Mouse (Mus musculus): ENCODE data around the gene Gfod1. TPM values are rescaled to one million over a fixed set of nuclear protein-coding genes. Genes with fewer than 3 reads are reported as not detected.

The Gfod1 gene
- polyA plus RNA-seq, 1 experiment, result 4.3 TPM

DNA sequence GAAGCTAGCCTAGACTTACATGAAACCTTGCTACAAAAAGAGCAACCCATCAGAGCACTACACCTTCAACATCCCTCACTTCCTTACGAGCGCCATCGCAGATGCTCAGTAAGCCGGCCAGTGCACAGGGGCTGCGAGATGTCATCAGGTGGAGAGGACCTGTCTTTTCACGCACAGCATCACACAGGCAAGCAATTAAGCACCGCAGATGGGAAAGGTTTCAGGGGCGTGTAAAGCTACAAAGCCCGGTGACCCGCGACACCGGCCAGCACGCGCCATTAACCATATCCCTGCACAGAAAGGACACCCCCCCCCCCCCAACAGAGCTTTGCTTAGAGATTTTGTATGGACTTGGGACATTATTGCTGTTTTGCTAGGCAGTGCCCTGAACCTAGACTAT, 30.1 kb downstream of the Gfod1 start:
- TF ChIP-seq POLR2A (IDR thresholded peaks at IDR 0.05; ENCODE audit: control insufficient read depth, extremely low read depth, insufficient read depth, low read length, poor library complexity), result no peak
- no peak for TF ChIP-seq CTCF (IDR thresholded peaks at IDR 0.05; ENCODE audit: borderline replicate concordance, control insufficient read depth, extremely low read depth, insufficient read depth, low read length, poor library complexity)
- H3K4me3 ChIP-seq (ENCODE audit: control insufficient read depth, insufficient read depth, low read length), result no peak overlapping the region
- H3K27ac ChIP-seq (ENCODE audit: control insufficient read depth, insufficient read depth, low read length), result no peak overlapping the region
- DNase-seq, result no peak
- no peaks in the 10 kb centered on the region for H3K27me3 ChIP-seq (ENCODE audit: control insufficient read depth, insufficient read depth, low read length)
- WGBS, result 86% methylated on average over 14 of the region's 14 CpGs
- H3K4me1 ChIP-seq (replicated peaks; ENCODE audit: control insufficient read depth, insufficient read depth, low read length), result peaks cover 6% of the 10 kb centered on the region
- H3K36me3 ChIP-seq (ENCODE audit: control insufficient read depth, insufficient read depth, low read length), result no peaks in the 10 kb centered on the region

DNA sequence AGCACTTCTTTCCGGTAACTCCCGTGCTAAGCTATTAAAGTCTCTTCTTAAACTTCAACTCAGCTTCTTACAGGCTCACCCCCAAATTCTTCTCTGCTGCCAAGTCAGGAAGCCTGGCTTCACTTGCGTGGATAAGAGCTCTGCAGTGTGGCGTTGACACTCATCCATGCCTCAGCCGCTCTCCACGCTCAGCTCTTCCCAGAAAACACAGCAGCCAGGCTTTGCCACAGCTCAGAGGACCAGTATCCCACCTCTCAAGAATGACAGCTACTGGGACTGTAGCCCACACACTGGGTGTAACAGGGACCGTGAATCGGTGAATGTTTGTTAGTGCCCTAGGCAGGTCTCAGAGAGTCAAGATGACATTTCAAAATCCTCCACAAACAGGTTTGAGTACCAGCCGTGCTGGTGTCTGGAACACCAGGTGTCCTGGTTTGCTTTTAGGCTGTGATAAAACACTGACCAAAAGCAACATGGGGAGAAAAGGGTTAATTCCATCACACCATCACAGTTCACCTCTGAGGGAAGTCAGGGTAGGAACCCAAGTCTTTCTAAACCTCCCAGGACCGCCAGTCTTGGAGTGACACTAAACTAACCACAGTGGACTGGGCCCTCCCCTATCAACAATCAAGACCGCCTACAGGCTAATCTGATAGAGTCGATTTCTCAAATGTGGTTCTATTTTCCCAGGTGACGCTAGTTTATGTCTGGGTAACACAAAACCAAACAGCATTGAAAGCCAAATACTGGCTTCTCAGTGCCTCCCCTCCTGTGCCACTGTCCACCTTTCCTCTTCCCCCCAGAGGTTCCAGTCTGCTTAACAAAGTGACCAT, 31.5 kb downstream of the Gfod1 start:
- WGBS, result 84% methylated on average over 13 of the region's 13 CpGs
- no peak overlapping the region for H3K4me3 ChIP-seq (ENCODE audit: control insufficient read depth, insufficient read depth, low read length)
- TF ChIP-seq POLR2A (IDR thresholded peaks at IDR 0.05; ENCODE audit: control insufficient read depth, extremely low read depth, insufficient read depth, low read length, poor library complexity), result no peak
- TF ChIP-seq CTCF (IDR thresholded peaks at IDR 0.05; ENCODE audit: borderline replicate concordance, control insufficient read depth, extremely low read depth, insufficient read depth, low read length, poor library complexity), result no peak
- no peaks in the 10 kb centered on the region for H3K27me3 ChIP-seq (ENCODE audit: control insufficient read depth, insufficient read depth, low read length)
- H3K27ac ChIP-seq (ENCODE audit: control insufficient read depth, insufficient read depth, low read length), result no peak overlapping the region
- no peaks in the 10 kb centered on the region for H3K36me3 ChIP-seq (ENCODE audit: control insufficient read depth, insufficient read depth, low read length)
- peaks cover 16% of the 10 kb centered on the region for H3K4me1 ChIP-seq (replicated peaks; ENCODE audit: control insufficient read depth, insufficient read depth, low read length)
- no peak for DNase-seq

DNA sequence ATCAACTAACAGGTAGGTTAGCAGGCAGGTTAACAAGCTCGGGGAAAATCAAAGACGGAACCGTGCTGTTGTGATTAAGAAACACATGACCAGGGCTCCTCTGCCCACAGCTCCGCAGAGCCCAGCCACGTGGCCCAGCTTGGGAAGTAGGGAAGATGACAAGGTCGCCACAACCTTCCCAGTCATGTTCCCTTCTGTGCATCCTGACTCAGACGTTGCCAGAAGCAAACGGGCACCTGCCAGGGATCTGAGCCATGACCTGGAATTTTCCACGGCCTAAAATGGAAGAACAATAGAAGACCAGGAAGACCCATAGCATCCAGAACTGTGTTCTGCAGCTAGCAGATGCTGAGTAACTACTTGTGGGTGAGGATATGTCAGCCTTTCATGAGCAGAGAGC, 32.5 kb downstream of the Gfod1 start:
- no peak for DNase-seq
- no peaks in the 10 kb centered on the region for H3K36me3 ChIP-seq (ENCODE audit: control insufficient read depth, insufficient read depth, low read length)
- H3K4me1 ChIP-seq (replicated peaks; ENCODE audit: control insufficient read depth, insufficient read depth, low read length), result peaks cover 16% of the 10 kb centered on the region
- 89% methylated on average over 9 of the region's 9 CpGs for WGBS
- no peak overlapping the region for H3K4me3 ChIP-seq (ENCODE audit: control insufficient read depth, insufficient read depth, low read length)
- H3K27ac ChIP-seq (ENCODE audit: control insufficient read depth, insufficient read depth, low read length), result no peak overlapping the region
- no peak for TF ChIP-seq CTCF (IDR thresholded peaks at IDR 0.05; ENCODE audit: borderline replicate concordance, control insufficient read depth, extremely low read depth, insufficient read depth, low read length, poor library complexity)
- no peak for TF ChIP-seq POLR2A (IDR thresholded peaks at IDR 0.05; ENCODE audit: control insufficient read depth, extremely low read depth, insufficient read depth, low read length, poor library complexity)
- H3K27me3 ChIP-seq (ENCODE audit: control insufficient read depth, insufficient read depth, low read length), result no peaks in the 10 kb centered on the region

DNA sequence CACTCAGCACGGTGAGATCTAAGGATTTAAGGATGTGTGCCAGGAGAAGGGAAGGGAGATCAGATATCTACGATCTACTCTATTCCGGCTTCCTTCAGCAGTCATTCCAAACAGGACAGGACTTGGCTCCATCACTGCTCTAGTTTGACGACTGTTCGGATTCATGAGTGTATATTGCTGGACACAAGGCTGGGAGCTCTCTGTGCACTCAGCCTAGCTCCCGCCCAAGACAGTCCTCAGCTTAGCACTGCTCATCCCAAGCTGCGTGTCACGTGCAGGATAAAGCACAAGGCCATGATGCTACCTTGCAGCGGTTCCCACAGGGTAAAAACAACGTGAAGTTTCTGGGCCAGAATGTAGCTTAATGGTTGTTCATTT, 33.8 kb downstream of the Gfod1 start:
- TF ChIP-seq POLR2A (IDR thresholded peaks at IDR 0.05; ENCODE audit: control insufficient read depth, extremely low read depth, insufficient read depth, low read length, poor library complexity), result no peak
- Histone ChIP-seq H3K27me3 (ENCODE audit: control insufficient read depth, insufficient read depth, low read length) (no peaks in the 10 kb centered on the region), H3K4me3 (ENCODE audit: control insufficient read depth, insufficient read depth, low read length) (no peak overlapping the region), H3K36me3 (ENCODE audit: control insufficient read depth, insufficient read depth, low read length) (no peaks in the 10 kb centered on the region), H3K27ac (ENCODE audit: control insufficient read depth, insufficient read depth, low read length) (no peak overlapping the region), H3K4me1 (replicated peaks; ENCODE audit: control insufficient read depth, insufficient read depth, low read length) (peaks cover 19% of the 10 kb centered on the region)
- no peak for DNase-seq
- WGBS, result 94% methylated on average over 10 of the region's 10 CpGs

- H3K4me3 ChIP-seq (ENCODE audit: control insufficient read depth, insufficient read depth, low read length), result no peak overlapping the region
- no peak for DNase-seq
- no peaks in the 10 kb centered on the region for H3K27me3 ChIP-seq (ENCODE audit: control insufficient read depth, insufficient read depth, low read length)
- peaks cover 19% of the 10 kb centered on the region for H3K4me1 ChIP-seq (replicated peaks; ENCODE audit: control insufficient read depth, insufficient read depth, low read length)
- no peaks in the 10 kb centered on the region for H3K36me3 ChIP-seq (ENCODE audit: control insufficient read depth, insufficient read depth, low read length)
- TF ChIP-seq POLR2A (IDR thresholded peaks at IDR 0.05; ENCODE audit: control insufficient read depth, extremely low read depth, insufficient read depth, low read length, poor library complexity) (no peak), CTCF (IDR thresholded peaks at IDR 0.05; ENCODE audit: borderline replicate concordance, control insufficient read depth, extremely low read depth, insufficient read depth, low read length, poor library complexity) (no peak)
- no peak overlapping the region for H3K27ac ChIP-seq (ENCODE audit: control insufficient read depth, insufficient read depth, low read length)
- 86% methylated on average over 4 of the region's 4 CpGs for WGBS
Observed at GRCm38 (mm10) chr13:43269460-43270219, 34.3 kb downstream of the Gfod1 start.

DNA sequence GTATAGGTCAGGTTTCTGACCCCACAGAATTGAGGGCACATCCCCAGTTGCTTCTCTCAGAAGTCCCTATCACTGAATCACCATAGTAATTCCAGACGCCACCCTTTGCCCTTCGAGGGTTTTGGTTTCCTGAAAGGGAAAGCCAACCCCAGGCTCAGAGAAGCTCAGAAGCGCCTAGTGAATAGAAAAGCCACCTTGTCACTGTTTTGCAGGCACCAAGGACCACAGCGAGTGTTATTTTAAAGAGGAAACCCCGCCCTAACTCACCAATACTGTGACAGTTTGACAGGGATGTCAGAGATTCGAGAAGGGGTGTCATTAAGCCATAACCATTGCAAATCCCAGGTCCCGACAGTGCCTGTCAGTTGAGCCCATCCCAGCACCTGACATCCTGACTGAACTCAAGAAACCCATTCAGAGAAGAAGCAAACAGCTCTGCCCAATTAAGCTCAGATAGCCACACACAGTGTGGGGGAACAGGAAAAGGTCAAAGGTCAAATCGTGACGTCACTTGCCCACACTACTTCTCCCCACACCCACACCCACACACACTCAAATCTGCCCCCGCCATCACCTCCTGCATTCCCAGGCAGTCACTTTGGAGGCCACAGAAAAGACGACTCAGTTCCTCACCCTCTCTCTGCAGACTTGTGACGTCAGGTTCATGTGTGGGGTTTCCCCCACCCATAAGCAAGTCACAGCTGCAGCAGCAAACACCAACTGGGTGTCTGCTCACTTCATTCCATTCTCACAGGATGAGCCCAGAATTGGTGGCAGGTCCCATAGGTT, 35.2 kb downstream of the Gfod1 start:
- TF ChIP-seq POLR2A (IDR thresholded peaks at IDR 0.05; ENCODE audit: control insufficient read depth, extremely low read depth, insufficient read depth, low read length, poor library complexity), result no peak
- no peak for TF ChIP-seq CTCF (IDR thresholded peaks at IDR 0.05; ENCODE audit: borderline replicate concordance, control insufficient read depth, extremely low read depth, insufficient read depth, low read length, poor library complexity)
- Histone ChIP-seq H3K4me1 (replicated peaks; ENCODE audit: control insufficient read depth, insufficient read depth, low read length) (peaks cover 19% of the 10 kb centered on the region), H3K36me3 (ENCODE audit: control insufficient read depth, insufficient read depth, low read length) (no peaks in the 10 kb centered on the region), H3K4me3 (ENCODE audit: control insufficient read depth, insufficient read depth, low read length) (no peak overlapping the region), H3K27me3 (ENCODE audit: control insufficient read depth, insufficient read depth, low read length) (no peaks in the 10 kb centered on the region), H3K27ac (ENCODE audit: control insufficient read depth, insufficient read depth, low read length) (no peak overlapping the region)
- WGBS, result 13% methylated on average over 12 of the region's 12 CpGs
- peak; percentile 58 for DNase-seq
